Mouse (Mus musculus): Measurements from ENCODE around the gene Snn.

- TF ChIP-seq POLR2A (IDR thresholded peaks at IDR 0.05; ENCODE audit: low read depth, low read length) (no peak), CTCF (IDR thresholded peaks at IDR 0.05; ENCODE audit: extremely low read depth, insufficient read depth, insufficient read length, insufficient replicate concordance) (no peak)
Measured at GRCm38 (mm10) chr16:11023618-11024017, 37.1 kb upstream of the Snn start.
